In genomic region chr11:97796910-97797309, GRCm38 (mm10) we compare ENCODE assay signal across 9 mouse cellular contexts. TPM values are rescaled to one million over a fixed set of nuclear protein-coding genes. Genes with fewer than 3 reads are reported as not detected.
DNase-seq lines count a peak whose midpoint lies in the region; ATAC-seq lines count a peak whose summit lies in the region.
"Had no signal": no experiment of that assay in that cellular context is flagged by ENCODE, and none has a peak within 500 bp of the region (broad histone marks: within the 10 kb centered on the region; RNA-seq: fewer than 3 reads in every experiment).

No protein-coding gene starts in this region.

- H3K27ac ChIP-seq in midbrain, embryonic 11.5 days (ENCODE audit: low read depth, low read length) = no peak overlapping the region
- H3K27ac ChIP-seq in midbrain, embryonic 13.5 days = no peak overlapping the region
- H3K27ac ChIP-seq: neural tube, embryonic 12.5 days had no signal

- H3K9ac ChIP-seq in midbrain, embryonic 11.5 days (ENCODE audit: low read length) = no peak overlapping the region
- no peak overlapping the region for H3K9ac ChIP-seq in midbrain, embryonic 13.5 days (replicated peaks)
- H3K9ac ChIP-seq: neural tube, embryonic 12.5 days had no signal

- no peak overlapping the region for H3K4me2 ChIP-seq in midbrain, embryonic 11.5 days
- H3K4me2 ChIP-seq in midbrain, embryonic 13.5 days (replicated peaks) = no peak overlapping the region
- H3K4me2 ChIP-seq: neural tube, embryonic 12.5 days had no signal

- H3K4me3 ChIP-seq in midbrain, embryonic 11.5 days (ENCODE audit: low read depth, low read length) = no peak overlapping the region
- no peak overlapping the region for H3K4me3 ChIP-seq in midbrain, embryonic 13.5 days (replicated peaks)
- H3K4me3 ChIP-seq: neural tube, embryonic 12.5 days had no signal

- peak; percentile 82 for DNase-seq in CD4-positive, CD25-positive, alpha-beta regulatory T cell, adult 2 months (ENCODE audit: low read depth, low spot score)
- DNase-seq in midbrain, embryonic 11.5 days (ENCODE audit: low spot score, missing footprints) = peak; percentile 97
- peak; percentile 47 to 70 for DNase-seq in cerebellum, postnatal 4 days (ENCODE audit: low spot score in 2 of 2)
- DNase-seq in layer of hippocampus, adult 11-12 months (ENCODE audit: low spot score) = peak; percentile 85
- peak; percentile 77 for DNase-seq in lung, postnatal 14 days
- peak; percentile 32 to 63 for DNase-seq in spleen, postnatal 14 days (ENCODE audit: low spot score in 2 of 2)

- H3K9me3 ChIP-seq in midbrain, embryonic 11.5 days (ENCODE audit: control insufficient read depth, low read length) = no peaks in the 10 kb centered on the region
- no peaks in the 10 kb centered on the region for H3K9me3 ChIP-seq in midbrain, embryonic 13.5 days
- H3K9me3 ChIP-seq: neural tube, embryonic 12.5 days had no signal

- H3K4me1 ChIP-seq in midbrain, embryonic 11.5 days (ENCODE audit: control insufficient read depth, insufficient read depth, low read length) = peaks cover 9% of the 10 kb centered on the region
- H3K4me1 ChIP-seq in midbrain, embryonic 13.5 days (replicated peaks) = peaks cover 16% of the 10 kb centered on the region

- ATAC-seq in CD4-positive, CD25-positive, alpha-beta regulatory T cell, adult 4 months = no peak
- no peak for ATAC-seq in midbrain, embryonic 11.5 days (ENCODE audit: low FRiP score)
- ATAC-seq in midbrain, embryonic 13.5 days = no peak

- H3K36me3 ChIP-seq in midbrain, embryonic 11.5 days (ENCODE audit: control insufficient read depth, insufficient read depth, low read length) = no peaks in the 10 kb centered on the region
- no peaks in the 10 kb centered on the region for H3K36me3 ChIP-seq in midbrain, embryonic 13.5 days
- H3K36me3 ChIP-seq: neural tube, embryonic 12.5 days had no signal

- 4% methylated on average over 6 of the region's 6 CpGs for WGBS in midbrain, embryonic 11.5 days
- 5% methylated on average over 6 of the region's 6 CpGs for WGBS in midbrain, embryonic 13.5 days

- H3K27me3 ChIP-seq in midbrain, embryonic 11.5 days (ENCODE audit: control insufficient read depth, insufficient read depth, low read length) = no peaks in the 10 kb centered on the region
- H3K27me3 ChIP-seq in midbrain, embryonic 13.5 days = no peaks in the 10 kb centered on the region
- H3K27me3 ChIP-seq: neural tube, embryonic 12.5 days had no signal

RNA-seq across cellular contexts. Expression of gene Lasp1, which starts 1.9 kb away (rescaled TPM):
- 10 to 100 TPM; 46.4 to 49.9 TPM for polyA plus RNA-seq in CD4-positive, CD25-positive, alpha-beta regulatory T cell, adult 4 months (2017; shearing (Covaris generic))
- polyA plus RNA-seq in midbrain, embryonic 11.5 days (2014; fragmentation: Nextera tagmentation; extraction: Ambion mirVana) = 52.6 and 59.2 TPM in 2 replicates
- 136 and 137 TPM in 2 replicates for polyA plus RNA-seq in midbrain, embryonic 13.5 days (2015; fragmentation: Nextera tagmentation; extraction: Ambion mirVana)

RNA-seq across cellular contexts. Expression of gene Rpl23, which starts 14.7 kb away (rescaled TPM):
- 1,000 to 10,000 TPM in 1 of 2 experiments, 100 to 1,000 TPM in 1; 884 to 1,093 TPM for polyA plus RNA-seq in CD4-positive, CD25-positive, alpha-beta regulatory T cell, adult 4 months (2017; shearing (Covaris generic))
- 441 and 443 TPM in 2 replicates for polyA plus RNA-seq in midbrain, embryonic 11.5 days (2014; fragmentation: Nextera tagmentation; extraction: Ambion mirVana)
- polyA plus RNA-seq in midbrain, embryonic 13.5 days (2015; fragmentation: Nextera tagmentation; extraction: Ambion mirVana) = 363 and 377 TPM in 2 replicates

RNA-seq across cellular contexts. Expression of gene 1700001P01Rik, which starts 21.2 kb away (rescaled TPM):
- not detected for polyA plus RNA-seq in CD4-positive, CD25-positive, alpha-beta regulatory T cell, adult 4 months (2017; shearing (Covaris generic))
- 0.47 and 0.78 TPM in 2 replicates for polyA plus RNA-seq in midbrain, embryonic 11.5 days (2014; fragmentation: Nextera tagmentation; extraction: Ambion mirVana)
- polyA plus RNA-seq in midbrain, embryonic 13.5 days (2015; fragmentation: Nextera tagmentation; extraction: Ambion mirVana) = 0.81 and 1.1 TPM in 2 replicates

RNA-seq across cellular contexts. Expression of gene Cwc25, which starts 30.6 kb away (rescaled TPM):
- 10 to 100 TPM; 25.2 to 33.8 TPM for polyA plus RNA-seq in CD4-positive, CD25-positive, alpha-beta regulatory T cell, adult 4 months (2017; shearing (Covaris generic))
- polyA plus RNA-seq in midbrain, embryonic 11.5 days (2014; fragmentation: Nextera tagmentation; extraction: Ambion mirVana) = 12.6 and 15.0 TPM in 2 replicates
- 19.0 and 19.6 TPM in 2 replicates for polyA plus RNA-seq in midbrain, embryonic 13.5 days (2015; fragmentation: Nextera tagmentation; extraction: Ambion mirVana)

RNA-seq across cellular contexts. Expression of gene B230217C12Rik, which starts 43.7 kb away (rescaled TPM):
- polyA plus RNA-seq in CD4-positive, CD25-positive, alpha-beta regulatory T cell, adult 4 months (2017; shearing (Covaris generic)) = 1 to 10 TPM; 1.4 TPM
- 14.7 and 17.3 TPM in 2 replicates for polyA plus RNA-seq in midbrain, embryonic 11.5 days (2014; fragmentation: Nextera tagmentation; extraction: Ambion mirVana)
- polyA plus RNA-seq in midbrain, embryonic 13.5 days (2015; fragmentation: Nextera tagmentation; extraction: Ambion mirVana) = 23.2 and 24.8 TPM in 2 replicates
